Mouse (Mus musculus): Measurements from ENCODE around the gene Mtg1.

- TF ChIP-seq CTCF (IDR thresholded peaks at IDR 0.05; ENCODE audit: borderline replicate concordance, control insufficient read depth, extremely low read depth, insufficient read depth, low read length, poor library complexity) (no peak), POLR2A (IDR thresholded peaks at IDR 0.05; ENCODE audit: control insufficient read depth, extremely low read depth, insufficient read depth, low read length, poor library complexity) (no peak)
Observed at GRCm38 (mm10) chr7:140190435-140190834, 53.1 kb downstream of the Mtg1 start.

Measured in thymus, adult 2 months (tissue).